Mouse (Mus musculus) erythroblast, embryonic 14.5 days (primary cell): ENCODE measurements around the gene Tagln2.

Experiments
- GATA1 ChIP-seq: IDR thresholded peaks from 2 replicates; pipeline ENCODE4 v1.6.1; 2012; ENCODE audit warnings: low read length, inconsistent platforms, mixed read lengths
- TAL1 ChIP-seq: IDR thresholded peaks from 3 replicates; pipeline ENCODE4 v1.6.1; 2012; ENCODE audit warnings: low read length, inconsistent platforms, mixed read lengths

DNA sequence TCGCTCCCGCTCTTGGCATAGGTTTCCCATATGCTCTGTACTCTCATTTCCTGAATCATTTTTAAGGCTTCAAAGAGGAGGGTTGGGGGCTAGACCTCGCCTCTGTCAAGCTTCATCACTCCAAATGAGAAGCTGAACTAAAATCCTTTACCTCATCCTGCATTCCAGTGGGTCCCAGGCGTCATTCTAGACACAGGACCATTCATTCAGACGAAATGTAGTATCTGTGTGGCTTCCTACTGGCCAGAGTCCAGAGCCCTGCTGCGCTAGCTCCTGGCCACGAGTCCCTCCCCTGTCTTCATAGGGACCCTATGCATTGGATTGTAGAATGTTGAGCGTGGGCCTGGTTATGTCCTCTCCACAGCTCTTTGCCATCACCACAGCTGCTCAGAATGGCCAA lies 4.9 kb downstream of the Tagln2 start:
- TF ChIP-seq GATA1 (no peak), TAL1 (no peak)
